Mouse (Mus musculus): ENCODE measurements around the gene Gm9817. TPM values are rescaled to one million over a fixed set of nuclear protein-coding genes. Genes with fewer than 3 reads are reported as not detected.
"Not testable (repeated sequence)": the region's sequence is repeated elsewhere in the genome, so short reads cannot be mapped to it uniquely, and the experiment has no call there.

Gm9817 gene
- 0.10 and 0.15 TPM in 2 replicates for polyA plus RNA-seq (2014; fragmentation: Nextera tagmentation; extraction: Ambion mirVana)

DNA sequence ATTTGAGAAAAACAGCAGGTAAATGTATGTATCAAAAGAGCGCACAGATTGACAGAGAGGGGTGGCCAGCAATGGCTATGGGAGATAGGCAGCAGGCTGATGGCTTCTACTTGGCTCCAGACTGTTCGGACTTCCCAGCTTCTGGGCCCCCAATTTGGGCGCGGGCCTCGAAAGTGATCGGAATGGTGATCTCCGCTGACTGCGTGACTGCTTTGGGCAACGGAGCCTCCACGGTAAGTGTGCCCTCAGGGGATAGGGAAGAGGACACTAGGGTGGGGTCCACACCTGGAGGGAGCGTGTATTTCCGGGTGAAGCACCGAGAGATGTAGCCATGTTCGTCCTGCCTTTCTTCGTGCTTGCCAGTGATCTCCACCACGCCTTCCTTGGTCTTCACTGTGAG is at the start of gene Gm9817:
Gene Gm9817, plus strand, starts transcription at position 301 of the 400 bp plus-strand sequence.
- not testable (repeated sequence) for H3K4me3 ChIP-seq (ENCODE audit: low read depth, low read length); H3K36me3 ChIP-seq (ENCODE audit: control insufficient read depth, insufficient read depth, low read length); ATAC-seq (ENCODE audit: insufficient number of reproducible peaks, insufficient read depth, low FRiP score, low read depth); H3K27me3 ChIP-seq (ENCODE audit: control insufficient read depth, insufficient read depth, low read length); H3K27ac ChIP-seq (ENCODE audit: low read length); H3K4me1 ChIP-seq (ENCODE audit: control insufficient read depth, insufficient read depth, low read length); H3K9ac ChIP-seq (replicated peaks; ENCODE audit: low read depth, low read length); H3K4me2 ChIP-seq (replicated peaks; ENCODE audit: low read depth, low read length); H3K9me3 ChIP-seq (ENCODE audit: control insufficient read depth, low read depth, low read length)
- WGBS = 55% methylated on average over 15 of the region's 16 CpGs

- Histone ChIP-seq H3K4me3 (ENCODE audit: low read depth, low read length) (no peak overlapping the region), H3K4me1 (ENCODE audit: control insufficient read depth, insufficient read depth, low read length) (no peaks in the 10 kb centered on the region), H3K9ac (replicated peaks; ENCODE audit: low read depth, low read length) (no peak overlapping the region), H3K27me3 (ENCODE audit: control insufficient read depth, insufficient read depth, low read length) (no peaks in the 10 kb centered on the region), H3K27ac (ENCODE audit: low read length) (no peak overlapping the region), H3K4me2 (replicated peaks; ENCODE audit: low read depth, low read length) (no peak overlapping the region), H3K36me3 (ENCODE audit: control insufficient read depth, insufficient read depth, low read length) (no peaks in the 10 kb centered on the region), H3K9me3 (ENCODE audit: control insufficient read depth, low read depth, low read length) (no peaks in the 10 kb centered on the region)
- WGBS = 85% methylated on average over 1 of the region's 1 CpGs
- no peak for ATAC-seq (ENCODE audit: insufficient number of reproducible peaks, insufficient read depth, low FRiP score, low read depth)
Observed at GRCm38 (mm10) chr13:45029791-45030190, 48.7 kb upstream of the Gm9817 start.

GRCm38 (mm10) chr13:45030830-45031229 is 47.7 kb upstream of the Gm9817 start:
- no peak overlapping the region for H3K4me2 ChIP-seq (replicated peaks; ENCODE audit: low read depth, low read length)
- H3K4me3 ChIP-seq (ENCODE audit: low read depth, low read length) = no peak overlapping the region
- no peaks in the 10 kb centered on the region for H3K36me3 ChIP-seq (ENCODE audit: control insufficient read depth, insufficient read depth, low read length)
- H3K27me3 ChIP-seq (ENCODE audit: control insufficient read depth, insufficient read depth, low read length) = no peaks in the 10 kb centered on the region
- ATAC-seq (ENCODE audit: insufficient number of reproducible peaks, insufficient read depth, low FRiP score, low read depth) = 0 out of 2 replicates have a peak, but pooled peaks have one; percentile 53
- H3K9ac ChIP-seq (replicated peaks; ENCODE audit: low read depth, low read length) = no peak overlapping the region
- H3K9me3 ChIP-seq (ENCODE audit: control insufficient read depth, low read depth, low read length) = no peaks in the 10 kb centered on the region
- 10% methylated on average over 12 of the region's 12 CpGs for WGBS
- H3K4me1 ChIP-seq (ENCODE audit: control insufficient read depth, insufficient read depth, low read length) = no peaks in the 10 kb centered on the region
- no peak overlapping the region for H3K27ac ChIP-seq (ENCODE audit: low read length)

DNA sequence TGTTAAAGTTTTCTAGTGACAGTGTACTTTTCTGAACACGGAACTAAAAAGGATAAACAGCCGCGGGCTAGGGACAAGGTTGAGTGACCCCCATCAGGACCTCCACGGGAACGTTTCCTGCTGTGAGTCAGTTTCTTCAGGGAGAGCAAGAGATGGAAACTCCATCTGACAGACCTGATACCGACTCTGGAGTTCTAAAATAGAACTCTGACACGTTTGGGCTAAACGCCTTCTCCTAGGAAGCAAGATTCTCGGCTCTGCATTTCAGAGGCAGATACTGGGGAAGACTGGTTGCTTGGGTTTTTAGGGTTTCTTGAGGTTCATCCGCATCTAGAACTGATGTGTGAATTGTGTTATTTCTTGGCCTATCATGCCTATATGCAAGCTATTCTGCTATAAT is 47.2 kb upstream of the Gm9817 start:
- Histone ChIP-seq H3K27me3 (ENCODE audit: control insufficient read depth, insufficient read depth, low read length) (no peaks in the 10 kb centered on the region), H3K4me1 (ENCODE audit: control insufficient read depth, insufficient read depth, low read length) (no peaks in the 10 kb centered on the region), H3K27ac (ENCODE audit: low read length) (no peak overlapping the region), H3K4me3 (ENCODE audit: low read depth, low read length) (no peak overlapping the region), H3K9ac (replicated peaks; ENCODE audit: low read depth, low read length) (no peak overlapping the region), H3K36me3 (ENCODE audit: control insufficient read depth, insufficient read depth, low read length) (no peaks in the 10 kb centered on the region), H3K9me3 (ENCODE audit: control insufficient read depth, low read depth, low read length) (no peaks in the 10 kb centered on the region), H3K4me2 (replicated peaks; ENCODE audit: low read depth, low read length) (no peak overlapping the region)
- ATAC-seq (ENCODE audit: insufficient number of reproducible peaks, insufficient read depth, low FRiP score, low read depth) = no peak
- 37% methylated on average over 10 of the region's 10 CpGs for WGBS

- no peak overlapping the region for H3K4me3 ChIP-seq (ENCODE audit: low read depth, low read length)
- H3K27ac ChIP-seq (ENCODE audit: low read length) = no peak overlapping the region
- no peak overlapping the region for H3K9ac ChIP-seq (replicated peaks; ENCODE audit: low read depth, low read length)
- ATAC-seq (ENCODE audit: insufficient number of reproducible peaks, insufficient read depth, low FRiP score, low read depth) = no peak
- no peaks in the 10 kb centered on the region for H3K27me3 ChIP-seq (ENCODE audit: control insufficient read depth, insufficient read depth, low read length)
- no peak overlapping the region for H3K4me2 ChIP-seq (replicated peaks; ENCODE audit: low read depth, low read length)
- no peaks in the 10 kb centered on the region for H3K4me1 ChIP-seq (ENCODE audit: control insufficient read depth, insufficient read depth, low read length)
- no peaks in the 10 kb centered on the region for H3K36me3 ChIP-seq (ENCODE audit: control insufficient read depth, insufficient read depth, low read length)
- no peaks in the 10 kb centered on the region for H3K9me3 ChIP-seq (ENCODE audit: control insufficient read depth, low read depth, low read length)
- WGBS = 39% methylated on average over 7 of the region's 7 CpGs
Observed at GRCm38 (mm10) chr13:45031748-45032147, 46.7 kb upstream of the Gm9817 start.

GRCm38 (mm10) chr13:45032484-45032883 is 46.0 kb upstream of the Gm9817 start:
- ATAC-seq (ENCODE audit: insufficient number of reproducible peaks, insufficient read depth, low FRiP score, low read depth) = no peak
- 84% methylated on average over 4 of the region's 4 CpGs for WGBS
- H3K4me2 ChIP-seq (replicated peaks; ENCODE audit: low read depth, low read length) = no peak overlapping the region
- no peaks in the 10 kb centered on the region for H3K4me1 ChIP-seq (ENCODE audit: control insufficient read depth, insufficient read depth, low read length)
- H3K9ac ChIP-seq (replicated peaks; ENCODE audit: low read depth, low read length) = no peak overlapping the region
- no peak overlapping the region for H3K4me3 ChIP-seq (ENCODE audit: low read depth, low read length)
- H3K27ac ChIP-seq (ENCODE audit: low read length) = no peak overlapping the region
- no peaks in the 10 kb centered on the region for H3K36me3 ChIP-seq (ENCODE audit: control insufficient read depth, insufficient read depth, low read length)
- H3K9me3 ChIP-seq (ENCODE audit: control insufficient read depth, low read depth, low read length) = no peaks in the 10 kb centered on the region
- H3K27me3 ChIP-seq (ENCODE audit: control insufficient read depth, insufficient read depth, low read length) = no peaks in the 10 kb centered on the region

- H3K4me2 ChIP-seq (replicated peaks; ENCODE audit: low read depth, low read length) = no peak overlapping the region
- H3K27me3 ChIP-seq (ENCODE audit: control insufficient read depth, insufficient read depth, low read length) = no peaks in the 10 kb centered on the region
- H3K9ac ChIP-seq (replicated peaks; ENCODE audit: low read depth, low read length) = no peak overlapping the region
- 88% methylated on average over 10 of the region's 10 CpGs for WGBS
- no peaks in the 10 kb centered on the region for H3K9me3 ChIP-seq (ENCODE audit: control insufficient read depth, low read depth, low read length)
- H3K27ac ChIP-seq (ENCODE audit: low read length) = no peak overlapping the region
- H3K4me1 ChIP-seq (ENCODE audit: control insufficient read depth, insufficient read depth, low read length) = no peaks in the 10 kb centered on the region
- no peaks in the 10 kb centered on the region for H3K36me3 ChIP-seq (ENCODE audit: control insufficient read depth, insufficient read depth, low read length)
- no peak overlapping the region for H3K4me3 ChIP-seq (ENCODE audit: low read depth, low read length)
- no peak for ATAC-seq (ENCODE audit: insufficient number of reproducible peaks, insufficient read depth, low FRiP score, low read depth)
Observed at GRCm38 (mm10) chr13:45033360-45033759, 45.1 kb upstream of the Gm9817 start.

DNA sequence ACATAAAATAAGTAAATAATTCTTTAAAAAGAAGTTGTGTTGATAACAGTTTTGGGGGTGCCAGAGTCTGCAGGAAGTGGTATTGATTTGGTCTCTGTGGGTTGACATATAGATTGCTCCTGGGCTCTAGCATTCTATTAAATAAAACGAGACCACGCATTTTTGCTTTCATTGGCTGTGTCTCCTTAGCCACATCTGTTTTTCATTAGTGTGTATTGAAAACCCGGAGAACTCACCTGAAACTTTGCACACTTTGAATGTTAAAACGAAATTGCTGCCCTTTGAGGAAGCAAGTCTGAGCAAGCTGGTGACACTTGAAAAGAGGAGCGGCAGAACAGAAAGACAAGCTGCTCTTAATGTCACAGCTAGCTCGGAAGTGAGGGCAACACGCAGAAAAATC is 43.7 kb upstream of the Gm9817 start:
- H3K27ac ChIP-seq (ENCODE audit: low read length) = no peak overlapping the region
- H3K27me3 ChIP-seq (ENCODE audit: control insufficient read depth, insufficient read depth, low read length) = no peaks in the 10 kb centered on the region
- H3K9me3 ChIP-seq (ENCODE audit: control insufficient read depth, low read depth, low read length) = no peaks in the 10 kb centered on the region
- no peak overlapping the region for H3K4me3 ChIP-seq (ENCODE audit: low read depth, low read length)
- H3K9ac ChIP-seq (replicated peaks; ENCODE audit: low read depth, low read length) = no peak overlapping the region
- ATAC-seq (ENCODE audit: insufficient number of reproducible peaks, insufficient read depth, low FRiP score, low read depth) = no peak
- no peaks in the 10 kb centered on the region for H3K36me3 ChIP-seq (ENCODE audit: control insufficient read depth, insufficient read depth, low read length)
- WGBS = 69% methylated on average over 7 of the region's 7 CpGs
- no peak overlapping the region for H3K4me2 ChIP-seq (replicated peaks; ENCODE audit: low read depth, low read length)
- no peaks in the 10 kb centered on the region for H3K4me1 ChIP-seq (ENCODE audit: control insufficient read depth, insufficient read depth, low read length)

DNA sequence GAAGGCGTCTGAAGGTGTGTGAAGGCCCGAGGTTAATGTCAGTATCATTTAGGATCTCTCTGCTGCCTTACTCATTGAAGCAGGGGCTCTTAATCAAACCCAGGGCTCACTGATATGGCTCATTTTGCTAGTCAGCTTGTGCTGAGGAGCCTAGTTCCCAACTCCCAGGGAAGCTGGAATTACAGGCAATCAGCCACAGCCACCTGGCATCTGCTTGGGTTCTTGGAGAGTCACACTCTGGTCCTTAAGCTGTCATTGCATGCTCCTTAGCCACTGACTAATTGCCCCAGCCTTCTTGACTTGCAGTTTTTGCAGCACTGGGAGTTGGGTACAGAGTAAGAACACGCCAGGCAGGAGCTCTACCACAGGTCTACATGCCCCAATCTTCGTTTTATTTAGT is 42.1 kb upstream of the Gm9817 start:
- WGBS = 88% methylated on average over 4 of the region's 4 CpGs
- no peaks in the 10 kb centered on the region for H3K9me3 ChIP-seq (ENCODE audit: control insufficient read depth, low read depth, low read length)
- no peak overlapping the region for H3K27ac ChIP-seq (ENCODE audit: low read length)
- H3K9ac ChIP-seq (replicated peaks; ENCODE audit: low read depth, low read length) = no peak overlapping the region
- H3K36me3 ChIP-seq (ENCODE audit: control insufficient read depth, insufficient read depth, low read length) = no peaks in the 10 kb centered on the region
- no peak for ATAC-seq (ENCODE audit: insufficient number of reproducible peaks, insufficient read depth, low FRiP score, low read depth)
- no peaks in the 10 kb centered on the region for H3K27me3 ChIP-seq (ENCODE audit: control insufficient read depth, insufficient read depth, low read length)
- peaks cover 3% of the 10 kb centered on the region for H3K4me1 ChIP-seq (ENCODE audit: control insufficient read depth, insufficient read depth, low read length)
- no peak overlapping the region for H3K4me3 ChIP-seq (ENCODE audit: low read depth, low read length)
- no peak overlapping the region for H3K4me2 ChIP-seq (replicated peaks; ENCODE audit: low read depth, low read length)
